Mouse (Mus musculus) retina, adult 2 months (tissue): ENCODE measurements around the gene Galnt13.
"Not testable (repeated sequence)": the region's sequence is repeated elsewhere in the genome, so short reads cannot be mapped to it uniquely, and the experiment has no call there.

ENCODE experiments used
- DNase-seq: peaks from one replicate; pipeline ENCODE4 v3.0.0-alpha.2; 2012; ENCODE audit warnings: low read depth, low spot score

Gene Galnt13

DNA sequence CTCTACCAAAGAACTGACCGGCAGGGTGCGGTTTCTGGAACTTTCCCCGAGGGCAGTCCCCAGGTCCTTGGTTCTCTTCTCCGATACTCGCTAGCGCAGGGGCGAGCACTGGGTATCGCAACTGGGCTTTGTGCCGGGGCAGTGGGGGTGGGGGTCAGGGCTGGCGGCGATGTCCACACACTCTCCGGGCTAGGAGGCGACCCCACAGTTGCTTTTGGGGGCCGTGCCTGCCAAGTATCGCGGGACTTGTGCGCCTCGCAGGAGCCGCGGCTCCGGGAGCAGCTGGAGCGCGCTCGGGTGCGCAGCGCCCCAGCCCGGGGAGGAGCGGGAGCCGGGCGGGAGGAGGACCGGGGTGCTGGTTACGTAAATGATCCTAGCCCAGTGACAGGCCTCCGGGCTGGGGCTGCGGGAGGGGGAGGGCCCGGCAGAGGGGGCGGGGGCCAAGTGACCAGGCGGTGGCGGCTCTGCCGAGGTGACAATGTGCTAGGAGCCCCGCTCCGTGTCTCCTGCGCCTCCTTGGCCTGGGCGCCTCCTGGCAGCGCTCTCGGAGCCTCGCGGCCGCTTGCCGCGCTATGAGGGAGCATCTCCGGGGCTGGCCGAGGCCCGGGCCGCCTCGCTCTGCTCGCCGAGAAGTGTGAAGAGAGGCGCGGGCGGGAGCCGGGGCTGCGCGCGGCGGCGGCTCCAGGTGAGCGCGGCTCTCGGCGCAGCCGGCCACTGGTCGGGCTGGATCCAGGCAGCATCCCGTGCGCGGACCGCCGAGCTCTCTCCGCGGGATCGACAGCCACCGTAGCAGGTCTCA, at the start of gene Galnt13:
Gene Galnt13 (plus strand): TSS at position 381 of the 799 bp plus-strand sequence.
- peak; percentile 53 for DNase-seq

DNA sequence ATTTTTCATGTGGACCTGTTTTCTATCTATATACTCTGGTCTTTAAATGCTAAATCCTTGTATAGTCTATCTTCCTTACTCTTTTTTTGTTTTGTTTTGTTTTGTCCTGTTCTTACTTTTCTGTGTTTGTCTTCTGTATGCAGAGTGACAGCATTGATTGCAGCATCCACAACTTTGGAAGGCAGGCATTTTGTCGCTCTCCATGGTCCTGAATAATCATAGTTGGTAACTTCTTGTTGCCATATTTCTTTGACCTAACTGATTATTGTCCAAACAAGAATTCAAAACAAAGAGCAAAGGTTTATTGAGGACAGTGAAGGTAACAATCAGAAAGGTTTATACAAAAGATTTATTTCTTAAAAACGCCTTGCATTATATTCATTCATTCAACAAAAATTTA, 5.1 kb upstream of the Galnt13 start:
- DNase-seq = no peak

DNA sequence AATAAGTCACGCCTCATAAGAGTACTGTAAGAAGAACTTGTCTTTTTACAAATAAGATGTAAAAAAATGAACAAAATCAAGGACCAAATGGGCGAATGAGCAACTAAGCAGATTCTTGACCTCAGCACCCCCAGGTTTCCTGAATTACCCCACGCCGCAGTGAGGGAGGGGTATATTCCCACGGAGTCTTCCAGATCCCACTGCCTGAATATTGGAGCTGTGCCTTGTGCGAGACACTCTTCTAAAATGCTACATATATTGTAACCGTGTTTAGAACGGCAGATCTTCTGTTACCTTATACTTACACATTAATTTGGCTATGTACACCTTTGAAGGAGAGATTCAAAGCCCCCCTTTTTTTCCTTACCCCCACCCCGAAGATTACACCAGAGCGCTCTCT, 737 bp upstream of the Galnt13 start:
- no peak for DNase-seq

DNA sequence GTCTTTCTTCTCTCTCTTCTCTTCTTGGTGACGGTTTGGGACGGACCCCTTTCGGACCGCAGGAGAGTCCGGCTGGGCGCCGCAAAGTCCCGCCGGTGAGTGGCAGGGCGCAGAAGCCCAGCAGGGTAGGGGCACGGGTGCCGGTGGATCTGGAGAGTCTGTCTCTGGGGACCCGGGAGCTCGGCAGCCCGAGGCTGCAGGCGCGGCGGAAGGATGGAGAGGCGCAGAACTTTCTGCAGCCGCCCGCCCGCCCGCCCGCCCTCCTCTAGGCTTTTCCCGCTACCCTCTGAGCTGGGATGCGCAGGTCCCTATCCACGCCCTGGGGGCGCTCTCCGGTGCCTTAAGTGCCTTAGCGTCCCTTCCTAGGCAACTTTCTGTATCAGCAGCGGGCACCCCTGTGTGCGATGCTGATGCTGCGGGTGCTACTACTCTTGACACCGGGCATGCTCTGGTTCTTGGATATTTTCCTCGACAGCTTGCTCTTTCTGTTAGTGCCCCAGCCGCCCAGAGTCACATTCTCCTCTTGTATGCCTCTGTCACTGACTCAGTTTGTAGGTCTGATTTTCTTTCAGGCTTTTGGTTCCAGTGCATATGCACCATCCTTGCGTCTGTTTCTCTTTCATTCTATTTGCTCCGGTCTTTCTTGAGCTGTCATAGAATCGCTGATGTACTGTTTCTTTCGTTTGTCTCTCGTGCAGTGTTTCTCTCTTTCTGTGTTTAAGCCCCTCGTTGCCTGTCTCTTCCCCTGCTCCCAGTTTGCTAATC, 801 bp downstream of the Galnt13 start:
- DNase-seq = no peak

DNA sequence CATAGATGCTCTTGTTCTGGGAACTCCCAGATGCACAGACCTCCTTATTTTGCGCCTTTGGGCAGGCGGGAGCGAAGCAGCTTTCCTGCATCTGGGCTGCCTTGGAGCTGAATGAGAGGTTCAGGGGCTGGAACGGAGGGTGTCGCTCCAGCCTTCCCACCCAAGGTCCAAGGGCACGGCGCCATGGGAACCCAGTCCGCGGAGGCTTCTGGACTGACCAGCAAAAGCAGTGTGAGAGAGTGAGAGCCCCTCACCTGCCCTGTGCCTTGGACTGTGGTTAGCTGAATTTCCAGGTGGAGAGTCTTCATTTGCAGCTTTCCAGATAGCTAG, 1.3 kb downstream of the Galnt13 start:
- no peak for DNase-seq

DNA sequence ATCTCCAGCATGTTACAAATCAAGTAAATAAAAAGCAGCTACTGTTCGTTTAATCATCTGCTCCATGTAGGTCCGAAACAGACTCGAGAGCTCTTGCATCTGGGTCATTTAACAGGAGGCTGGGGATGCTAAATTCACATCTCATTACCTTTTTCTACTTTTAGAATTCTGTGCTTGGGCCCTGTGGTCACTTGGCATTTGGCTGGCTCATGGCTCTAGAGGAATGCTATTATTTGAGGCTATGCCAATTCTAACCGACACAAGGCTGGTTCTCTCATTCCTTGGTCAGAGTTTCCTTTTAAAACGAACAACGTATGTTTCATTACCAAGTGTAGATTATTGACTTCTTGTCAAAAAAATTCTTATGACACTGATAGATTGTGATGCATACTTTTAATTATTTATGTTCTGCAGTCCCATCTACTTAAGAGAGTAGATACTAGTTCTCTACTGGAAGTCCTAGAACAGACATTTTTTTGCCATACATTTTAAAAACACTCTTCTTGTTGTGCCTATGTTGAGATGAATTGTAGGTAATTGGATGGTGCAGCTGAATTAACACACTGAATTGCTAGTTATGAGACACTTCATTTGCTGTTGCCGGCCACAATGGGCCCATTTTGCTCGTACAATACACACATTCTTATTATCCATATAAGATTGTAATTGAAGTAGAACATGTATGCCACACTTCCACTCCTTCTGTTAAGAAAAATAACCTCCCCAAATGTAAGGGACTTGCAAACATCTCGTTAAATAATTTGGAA, 6.8 kb downstream of the Galnt13 start:
- DNase-seq = no peak

DNA sequence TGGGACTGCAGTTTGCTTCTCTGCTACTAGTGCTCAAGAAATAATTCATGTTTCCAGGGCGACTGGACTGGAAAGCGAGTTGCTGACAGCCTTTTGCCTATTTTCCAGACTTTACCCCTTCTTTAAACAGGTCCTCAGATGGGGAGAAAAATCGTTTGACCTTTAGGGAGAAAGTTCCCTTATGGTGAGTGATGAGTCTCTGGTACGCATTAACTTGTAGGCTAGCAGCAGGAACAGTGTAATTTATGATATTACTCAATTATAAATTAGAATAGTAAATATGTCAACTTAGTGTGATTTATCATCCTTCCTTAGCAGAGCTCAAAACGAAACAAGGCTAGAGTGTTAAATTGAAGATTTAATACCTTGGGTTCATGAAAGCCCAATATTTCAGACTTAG, 47.3 kb downstream of the Galnt13 start:
- no peak for DNase-seq

DNA sequence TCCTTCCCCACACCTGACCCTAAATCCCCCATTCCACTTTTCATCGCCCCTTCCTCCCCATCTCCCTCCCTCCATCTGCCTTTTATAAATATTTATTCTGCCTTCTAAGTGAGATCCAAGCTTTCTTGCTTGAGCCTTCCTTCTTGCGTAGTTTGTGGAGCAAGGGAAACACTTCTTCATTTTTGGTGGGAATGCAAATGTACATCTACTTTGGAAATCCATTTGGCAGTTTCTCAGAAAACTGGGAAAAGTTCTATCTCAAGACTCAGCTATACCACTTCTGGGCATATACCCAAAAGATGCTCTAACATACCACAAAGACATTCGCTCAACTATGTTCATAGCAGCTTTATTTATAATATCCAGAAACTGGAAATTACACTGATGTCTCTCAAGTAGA, 86.9 kb downstream of the Galnt13 start:
- DNase-seq = no peak

DNA sequence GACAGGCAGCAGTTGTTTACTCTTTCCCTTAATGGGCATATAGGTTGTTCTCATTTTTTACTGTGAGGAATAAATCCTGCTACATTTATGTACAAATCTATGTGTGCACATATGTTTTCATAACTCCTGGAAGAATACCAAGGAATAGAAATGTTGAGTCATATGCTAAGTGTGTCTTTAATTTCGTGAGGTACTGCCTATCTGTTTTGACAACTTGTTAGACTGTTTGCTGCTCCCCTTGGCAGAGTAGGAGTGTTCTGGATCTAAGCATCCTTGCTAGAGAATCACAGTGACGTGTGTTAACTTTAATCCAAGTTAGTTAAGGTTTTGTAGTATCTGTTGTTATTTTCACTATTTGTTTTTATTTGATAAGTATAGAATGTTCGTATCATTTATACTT, 91.0 kb downstream of the Galnt13 start:
- no peak for DNase-seq

DNA sequence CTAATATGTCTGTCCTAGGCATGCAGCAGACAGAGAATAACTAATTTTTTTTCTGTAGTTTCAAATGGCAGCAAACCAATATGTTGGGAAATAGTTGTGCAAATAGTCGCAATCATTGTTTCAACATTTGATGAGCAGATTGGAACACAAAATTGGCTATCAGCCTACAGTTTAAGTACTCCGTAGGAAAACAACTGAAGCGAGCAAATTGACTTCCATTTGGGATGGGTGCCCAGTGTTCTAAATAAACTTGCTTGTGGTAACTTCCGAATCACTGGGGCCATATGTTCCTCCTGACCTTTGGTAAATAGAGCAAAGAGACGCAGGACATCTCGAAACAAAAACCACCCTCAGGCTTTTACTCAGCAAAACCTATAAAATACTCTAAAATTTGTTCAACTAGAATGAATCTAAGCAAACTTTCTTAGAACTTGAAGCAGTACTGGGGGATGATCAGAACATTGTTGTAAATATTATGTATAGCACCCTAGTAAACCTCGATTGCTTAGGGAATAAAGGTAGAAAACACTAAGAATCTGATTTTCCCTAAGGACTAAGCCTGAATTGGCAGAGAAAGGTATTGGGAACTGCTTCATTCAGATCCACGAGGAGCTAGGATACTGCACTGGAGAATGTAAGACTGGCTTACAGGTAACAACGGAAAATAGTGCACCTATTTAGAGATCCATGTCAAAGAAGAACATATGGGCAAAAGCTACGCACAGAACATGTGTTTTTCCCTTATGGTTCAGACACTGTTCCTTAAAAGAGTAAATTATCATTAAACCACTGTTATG, 122.4 kb downstream of the Galnt13 start:
- no peak for DNase-seq

DNA sequence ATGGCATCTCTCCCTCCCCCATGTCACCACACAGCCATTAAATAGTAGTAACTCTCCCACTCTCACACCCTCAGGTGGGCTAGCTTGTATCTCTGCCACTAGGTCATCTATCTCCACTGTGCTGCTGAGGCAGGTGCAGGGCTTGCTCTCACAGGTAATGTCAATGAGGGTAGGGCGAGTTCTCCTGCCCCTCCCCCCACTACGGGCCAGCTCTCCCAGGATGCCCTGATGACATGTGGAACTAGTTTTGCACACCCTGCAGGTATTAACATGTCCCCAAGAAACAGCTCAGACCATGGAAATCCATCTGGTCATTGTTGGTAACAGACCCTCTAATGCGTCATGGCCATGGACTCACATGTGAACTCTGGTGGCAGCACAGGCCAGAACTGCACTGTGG, 129.0 kb downstream of the Galnt13 start:
- DNase-seq = no peak

DNA sequence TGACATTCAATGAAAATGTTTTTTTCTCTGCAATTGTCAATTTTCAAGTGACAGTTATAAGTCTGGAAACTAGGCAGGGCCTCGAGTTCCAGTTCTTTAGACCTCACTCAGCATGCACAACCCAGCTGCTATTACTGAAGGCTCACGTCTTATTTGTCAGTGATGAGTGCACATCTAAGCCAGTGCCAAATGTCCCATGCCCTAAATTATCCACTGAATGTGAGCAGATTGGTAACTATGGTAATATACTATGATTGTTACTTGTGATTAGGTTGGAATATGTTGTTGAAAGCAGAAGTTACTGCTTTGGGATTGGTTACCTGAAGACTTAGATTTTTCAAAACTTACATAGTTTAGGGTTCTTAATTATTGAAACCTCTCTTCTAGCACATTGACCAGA, 131.1 kb downstream of the Galnt13 start:
- DNase-seq = no peak

DNA sequence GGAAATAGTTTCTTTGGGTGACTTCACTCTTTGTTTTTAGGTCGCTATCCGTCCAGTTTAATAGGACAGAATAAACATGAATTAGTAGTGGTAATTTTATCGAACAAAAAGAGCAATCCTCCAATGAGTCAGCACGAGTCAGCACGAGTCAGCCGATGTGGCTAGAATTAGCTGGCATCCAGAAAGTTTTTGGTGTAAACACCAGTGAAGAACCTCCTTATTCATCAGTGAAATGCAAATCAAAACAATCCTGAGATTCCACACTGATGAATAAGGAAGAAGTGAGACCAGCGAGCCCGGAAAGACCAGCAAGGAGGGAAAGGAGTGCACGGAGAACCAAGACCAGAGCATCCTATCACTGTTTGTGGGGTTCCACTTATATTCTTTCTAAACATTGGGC, 131.5 kb downstream of the Galnt13 start:
- no peak for DNase-seq

DNA sequence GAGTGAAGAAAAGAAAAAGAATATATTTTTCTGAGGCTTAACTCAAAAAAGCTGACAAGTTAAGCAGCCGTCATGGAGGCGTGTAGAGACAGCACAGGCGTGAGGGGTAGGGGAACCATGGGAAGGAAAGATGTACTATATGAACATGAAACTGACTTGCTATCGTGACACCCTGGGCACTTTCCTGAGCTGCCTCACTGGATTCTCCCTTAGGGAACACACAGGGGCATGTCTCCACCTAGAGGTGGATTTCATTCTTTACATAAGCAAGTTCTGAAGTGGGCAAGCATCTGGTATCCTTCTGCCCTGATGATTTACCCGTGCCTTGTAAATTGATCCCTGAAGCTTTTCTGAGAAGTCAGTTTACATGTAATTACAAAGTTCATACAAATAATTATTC, 277.7 kb downstream of the Galnt13 start:
- not testable (repeated sequence) for DNase-seq

DNA sequence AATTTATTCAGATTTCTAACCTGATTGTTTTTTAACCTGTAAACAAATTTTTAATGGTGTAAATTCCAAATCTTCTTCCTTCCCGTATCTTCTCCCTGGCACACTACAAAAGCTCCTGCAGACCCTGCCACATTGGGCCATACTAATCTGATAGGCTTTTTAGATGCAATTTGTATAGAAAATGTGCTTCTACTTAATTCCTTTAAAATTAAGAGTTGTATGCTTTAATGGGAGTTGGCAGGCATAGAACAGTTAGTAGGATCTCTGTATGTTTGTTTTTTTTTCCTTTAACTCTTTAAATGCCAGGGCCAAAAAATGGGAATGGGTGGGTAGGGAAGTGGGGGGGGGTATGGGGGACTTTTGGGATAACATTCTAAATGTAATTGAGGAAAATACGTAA, 315.1 kb downstream of the Galnt13 start:
- DNase-seq = no peak

DNA sequence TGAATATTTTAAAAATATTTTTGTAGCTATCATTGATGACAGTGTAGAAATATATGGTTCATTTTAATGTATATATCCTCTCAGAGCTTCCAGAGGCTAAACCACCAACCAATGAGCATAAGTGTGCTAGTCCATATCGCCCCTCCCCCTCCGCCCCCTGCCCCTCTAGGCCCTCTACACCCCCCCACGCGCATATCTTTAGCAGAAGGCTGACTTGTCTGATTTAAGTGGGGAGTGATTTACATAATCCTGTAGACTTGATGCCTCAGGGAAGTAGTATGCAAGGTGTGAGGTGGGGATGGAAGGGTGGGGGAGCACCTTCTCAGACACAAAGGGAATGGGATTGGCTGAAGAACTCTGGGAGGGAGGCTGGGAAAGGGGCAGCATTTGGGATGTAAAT, 323.7 kb downstream of the Galnt13 start:
- DNase-seq = no peak

DNA sequence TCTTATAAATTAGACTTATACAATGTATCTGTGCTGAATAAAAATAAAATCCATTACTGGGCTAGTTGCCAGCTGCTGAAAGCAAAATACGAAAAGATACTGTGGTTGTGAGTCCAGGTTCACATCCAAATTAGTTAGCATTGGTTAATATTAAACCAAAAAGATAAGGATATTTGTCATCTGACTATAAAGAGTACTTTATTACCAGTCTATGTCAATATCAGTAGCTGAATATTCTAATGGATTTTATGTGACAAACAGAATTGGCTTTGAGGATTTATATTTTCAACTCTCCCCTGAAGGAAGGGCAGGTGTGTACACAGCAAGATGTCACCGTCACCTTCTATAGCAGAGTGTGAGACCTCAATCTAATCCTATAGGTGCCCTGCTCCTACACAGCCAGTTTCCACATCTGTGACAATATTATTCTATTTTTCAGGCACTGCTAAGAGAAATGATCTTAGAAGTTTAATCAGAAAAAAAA, 342.7 kb downstream of the Galnt13 start:
- no peak for DNase-seq

DNA sequence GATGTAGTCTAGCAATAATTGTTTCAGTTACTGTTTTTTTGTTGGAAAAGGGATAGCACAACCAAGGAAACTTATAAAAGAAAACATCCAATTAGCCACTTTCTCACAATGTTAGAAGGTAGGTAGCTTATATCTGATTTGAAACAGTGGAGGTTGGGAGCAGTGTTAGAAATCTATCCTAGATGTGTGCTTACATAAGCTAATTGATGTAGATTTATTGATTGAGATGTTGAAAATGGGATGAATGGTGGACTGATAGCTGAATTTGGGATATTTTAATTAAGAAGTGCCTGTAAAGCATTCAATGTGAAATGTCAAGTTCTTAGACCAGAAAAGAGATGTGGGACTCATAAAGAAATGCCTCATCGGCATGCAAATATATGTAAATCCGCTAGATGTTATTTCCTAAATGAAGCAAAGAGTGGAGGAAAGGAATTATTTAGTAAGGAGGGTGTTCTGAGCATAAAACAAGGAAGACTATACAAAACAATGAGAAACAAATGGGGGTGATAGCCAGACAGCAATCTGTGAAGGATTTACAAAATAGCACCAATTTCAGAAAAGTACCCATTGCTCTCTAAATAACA, 377.6 kb downstream of the Galnt13 start:
- no peak for DNase-seq

DNA sequence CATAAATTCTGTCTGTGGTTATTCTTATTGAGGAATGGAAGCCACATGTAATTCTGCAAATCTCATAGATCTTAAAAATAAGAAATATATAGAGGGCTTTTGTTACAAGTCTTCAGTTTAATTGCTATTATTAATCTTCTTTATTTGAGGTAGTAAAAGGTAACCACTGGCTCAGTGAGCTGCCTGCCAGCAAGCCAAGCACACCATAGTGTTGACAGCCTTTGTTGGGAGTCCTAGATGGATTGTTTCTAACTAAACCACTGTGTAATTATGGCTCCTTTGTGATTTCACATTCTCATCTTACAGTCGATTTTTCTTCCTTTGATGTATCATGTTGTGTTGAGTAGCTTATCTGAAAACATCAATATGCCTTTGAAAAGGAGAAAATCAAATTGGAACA, 405.1 kb downstream of the Galnt13 start:
- no peak for DNase-seq

DNA sequence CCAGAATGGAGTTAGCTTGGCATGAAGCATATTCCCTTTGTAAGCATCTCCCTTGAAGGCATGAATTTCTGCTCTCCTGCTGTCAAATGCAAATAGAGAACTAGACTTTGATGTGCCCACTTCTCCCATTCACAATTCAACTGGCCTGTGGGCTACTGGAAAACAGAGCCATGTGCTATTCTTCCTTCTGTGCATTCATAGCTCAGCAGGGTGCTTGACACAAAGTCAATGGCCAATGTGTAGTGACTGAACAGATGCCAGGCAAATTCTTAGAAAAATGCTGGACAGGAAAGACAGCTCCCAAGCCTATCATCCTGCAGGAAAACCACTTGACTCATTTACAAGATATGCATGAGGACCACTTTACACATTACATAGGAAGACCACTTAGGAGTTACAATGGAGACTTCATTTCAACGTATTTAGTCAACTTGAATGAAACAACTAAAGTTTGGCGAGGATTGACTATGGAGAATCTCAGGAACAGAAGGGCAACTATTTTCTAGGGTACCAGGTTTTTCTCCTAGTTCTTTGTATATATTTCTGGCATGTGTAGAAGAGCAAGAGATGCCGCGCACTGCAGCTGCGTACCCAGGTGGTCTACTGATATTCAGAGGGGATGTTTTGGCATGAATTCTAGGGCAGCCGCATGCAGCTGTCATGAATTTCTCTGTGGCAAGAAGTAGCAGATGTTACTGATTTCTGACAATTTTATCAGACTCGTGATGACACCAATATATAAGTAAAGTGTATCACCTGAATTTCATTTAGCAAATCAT, 470.4 kb downstream of the Galnt13 start:
- no peak for DNase-seq
